Mouse (Mus musculus): ENCODE data around the gene Iqcj. TPM values are rescaled to one million over a fixed set of nuclear protein-coding genes. Genes with fewer than 3 reads are reported as not detected.

The Iqcj gene
- polyA plus RNA-seq, 1 experiment, result not detected

- H3K4me3 ChIP-seq (replicated peaks), result no peak overlapping the region
- TF ChIP-seq GATA1 (IDR thresholded peaks at IDR 0.05; ENCODE audit: borderline replicate concordance, low read length) (no peak), FLI1 (IDR thresholded peaks at IDR 0.05; ENCODE audit: low read length) (no peak)
- no peaks in the 10 kb centered on the region for H3K36me3 ChIP-seq (replicated peaks; ENCODE audit: low read length)
- no peaks in the 10 kb centered on the region for H3K9me3 ChIP-seq
- no peaks in the 10 kb centered on the region for H3K27me3 ChIP-seq (replicated peaks)
- H3K4me1 ChIP-seq, result no peaks in the 10 kb centered on the region
Observed at GRCm38 (mm10) chr3:67902517-67902916, 10.5 kb downstream of the Iqcj start.

DNA sequence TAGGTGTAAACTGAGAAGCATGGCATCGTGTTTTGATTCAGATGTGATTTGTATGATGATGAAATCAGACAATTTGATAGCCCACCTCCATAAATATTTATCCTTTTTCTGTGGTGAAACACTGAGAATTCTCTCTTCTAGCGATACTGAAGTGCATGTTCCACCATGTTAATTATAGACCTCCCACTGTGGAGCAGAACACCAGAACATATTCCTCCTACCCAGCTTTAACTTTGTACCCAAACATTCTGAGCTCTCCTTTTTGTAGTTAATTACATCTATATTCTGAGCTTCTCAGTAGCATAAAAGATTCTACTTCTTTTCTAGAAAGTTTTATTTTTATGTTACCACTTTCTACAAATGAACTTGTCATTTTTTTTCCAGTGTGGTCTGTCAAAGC lies 16.6 kb downstream of the Iqcj start:
- Histone ChIP-seq H3K27me3 (replicated peaks) (no peaks in the 10 kb centered on the region), H3K4me3 (replicated peaks) (no peak overlapping the region), H3K36me3 (replicated peaks; ENCODE audit: low read length) (no peaks in the 10 kb centered on the region), H3K4me1 (no peaks in the 10 kb centered on the region), H3K9me3 (no peaks in the 10 kb centered on the region)
- no peak for TF ChIP-seq FLI1 (IDR thresholded peaks at IDR 0.05; ENCODE audit: low read length)
- TF ChIP-seq GATA1 (IDR thresholded peaks at IDR 0.05; ENCODE audit: borderline replicate concordance, low read length), result no peak

GRCm38 (mm10) chr3:67918098-67918497 lies 26.1 kb downstream of the Iqcj start:
- no peaks in the 10 kb centered on the region for H3K4me1 ChIP-seq
- no peaks in the 10 kb centered on the region for H3K36me3 ChIP-seq (replicated peaks; ENCODE audit: low read length)
- H3K4me3 ChIP-seq (replicated peaks), result no peak overlapping the region
- peaks cover 5% of the 10 kb centered on the region for H3K9me3 ChIP-seq
- TF ChIP-seq FLI1 (IDR thresholded peaks at IDR 0.05; ENCODE audit: low read length), result no peak
- TF ChIP-seq GATA1 (IDR thresholded peaks at IDR 0.05; ENCODE audit: borderline replicate concordance, low read length), result no peak
- H3K27me3 ChIP-seq (replicated peaks), result no peaks in the 10 kb centered on the region

- Histone ChIP-seq H3K4me3 (replicated peaks) (no peak overlapping the region), H3K9me3 (peaks cover 5% of the 10 kb centered on the region)
- TF ChIP-seq GATA1 (IDR thresholded peaks at IDR 0.05; ENCODE audit: borderline replicate concordance, low read length) (no peak), FLI1 (IDR thresholded peaks at IDR 0.05; ENCODE audit: low read length) (no peak)
Observed at GRCm38 (mm10) chr3:67918634-67919259, 26.7 kb downstream of the Iqcj start.

GRCm38 (mm10) chr3:67923095-67923494 lies 31.1 kb downstream of the Iqcj start:
- no peak overlapping the region for H3K4me3 ChIP-seq (replicated peaks)
- TF ChIP-seq FLI1 (IDR thresholded peaks at IDR 0.05; ENCODE audit: low read length) (no peak), GATA1 (IDR thresholded peaks at IDR 0.05; ENCODE audit: borderline replicate concordance, low read length) (no peak)

More at GRCm38 (mm10) chr3:67918634-67919259, 26.7 kb downstream of the Iqcj start:
- Histone ChIP-seq H3K27me3 (replicated peaks) (no peaks in the 10 kb centered on the region), H3K36me3 (replicated peaks; ENCODE audit: low read length) (no peaks in the 10 kb centered on the region), H3K4me1 (no peaks in the 10 kb centered on the region)

GRCm38 (mm10) chr3:67925453-67925852 lies 33.4 kb downstream of the Iqcj start:
- H3K4me3 ChIP-seq (replicated peaks), result no peak overlapping the region
- H3K27me3 ChIP-seq (replicated peaks), result no peaks in the 10 kb centered on the region
- no peaks in the 10 kb centered on the region for H3K4me1 ChIP-seq
- H3K9me3 ChIP-seq, result peaks cover 20% of the 10 kb centered on the region
- H3K36me3 ChIP-seq (replicated peaks; ENCODE audit: low read length), result no peaks in the 10 kb centered on the region
- TF ChIP-seq GATA1 (IDR thresholded peaks at IDR 0.05; ENCODE audit: borderline replicate concordance, low read length) (no peak), FLI1 (IDR thresholded peaks at IDR 0.05; ENCODE audit: low read length) (no peak)

More at GRCm38 (mm10) chr3:67923095-67923494, 31.1 kb downstream of the Iqcj start:
- Histone ChIP-seq H3K36me3 (replicated peaks; ENCODE audit: low read length) (no peaks in the 10 kb centered on the region), H3K27me3 (replicated peaks) (no peaks in the 10 kb centered on the region), H3K9me3 (peaks cover 12% of the 10 kb centered on the region), H3K4me1 (no peaks in the 10 kb centered on the region)

- Histone ChIP-seq H3K36me3 (replicated peaks; ENCODE audit: low read length) (no peaks in the 10 kb centered on the region), H3K4me1 (no peaks in the 10 kb centered on the region), H3K9me3 (peaks cover 12% of the 10 kb centered on the region), H3K4me3 (replicated peaks) (no peak overlapping the region), H3K27me3 (replicated peaks) (no peaks in the 10 kb centered on the region)
- TF ChIP-seq GATA1 (IDR thresholded peaks at IDR 0.05; ENCODE audit: borderline replicate concordance, low read length) (no peak), FLI1 (IDR thresholded peaks at IDR 0.05; ENCODE audit: low read length) (no peak)
Observed at GRCm38 (mm10) chr3:67930424-67931133, 38.6 kb downstream of the Iqcj start.

DNA sequence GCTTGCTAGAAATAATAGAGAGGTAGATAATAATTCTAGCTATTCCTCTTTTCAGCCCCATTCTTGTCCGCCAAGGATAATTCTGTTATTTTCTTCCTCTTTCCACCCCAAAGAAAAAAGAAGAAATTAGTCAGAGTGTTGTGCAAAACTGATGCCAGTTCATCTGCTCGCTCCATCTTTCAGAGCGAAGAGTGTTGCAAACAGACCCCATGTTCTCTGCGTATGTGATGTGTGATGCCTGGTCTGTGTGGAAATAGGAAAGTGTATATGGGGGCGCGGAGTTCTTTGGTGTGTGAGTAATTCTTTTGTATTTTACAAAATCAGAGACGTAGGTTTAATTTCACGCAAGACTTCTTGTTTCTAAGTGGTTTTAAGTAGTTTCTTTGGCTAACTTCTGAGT lies 39.2 kb downstream of the Iqcj start:
- no peak overlapping the region for H3K4me3 ChIP-seq (replicated peaks)
- no peaks in the 10 kb centered on the region for H3K27me3 ChIP-seq (replicated peaks)
- no peaks in the 10 kb centered on the region for H3K36me3 ChIP-seq (replicated peaks; ENCODE audit: low read length)
- H3K9me3 ChIP-seq, result peaks cover 12% of the 10 kb centered on the region
- no peak for TF ChIP-seq GATA1 (IDR thresholded peaks at IDR 0.05; ENCODE audit: borderline replicate concordance, low read length)
- TF ChIP-seq FLI1 (IDR thresholded peaks at IDR 0.05; ENCODE audit: low read length), result no peak
- no peaks in the 10 kb centered on the region for H3K4me1 ChIP-seq

- TF ChIP-seq FLI1 (IDR thresholded peaks at IDR 0.05; ENCODE audit: low read length) (no peak), GATA1 (IDR thresholded peaks at IDR 0.05; ENCODE audit: borderline replicate concordance, low read length) (no peak)
- Histone ChIP-seq H3K4me1 (no peaks in the 10 kb centered on the region), H3K36me3 (replicated peaks; ENCODE audit: low read length) (no peaks in the 10 kb centered on the region), H3K9me3 (peaks cover 12% of the 10 kb centered on the region), H3K27me3 (replicated peaks) (no peaks in the 10 kb centered on the region), H3K4me3 (replicated peaks) (no peak overlapping the region)
Observed at GRCm38 (mm10) chr3:67931914-67932313, 39.9 kb downstream of the Iqcj start.

DNA sequence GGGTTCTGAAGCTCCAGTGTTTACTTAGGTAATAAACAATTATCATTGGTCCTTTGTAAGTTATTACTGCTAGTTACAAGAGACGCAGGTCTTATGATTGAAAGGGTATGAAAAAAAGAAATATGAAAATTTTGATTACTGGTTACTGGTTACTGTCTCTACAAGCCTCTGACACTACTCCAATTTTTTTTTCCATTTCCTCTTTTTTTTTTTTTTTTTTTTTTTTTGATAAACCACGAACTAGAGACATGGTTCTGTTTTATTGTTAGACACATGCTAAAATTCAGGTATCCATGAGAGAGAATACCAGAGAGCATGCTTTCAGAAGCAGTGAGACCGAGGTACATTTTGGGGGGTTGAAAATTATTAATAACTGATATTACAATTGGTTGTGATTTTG lies 43.8 kb downstream of the Iqcj start:
- Histone ChIP-seq H3K4me1 (no peaks in the 10 kb centered on the region), H3K4me3 (replicated peaks) (no peak overlapping the region), H3K9me3 (0 out of 2 replicates have a peak, but pooled peaks cover 10% of the 10 kb centered on the region), H3K27me3 (replicated peaks) (no peaks in the 10 kb centered on the region), H3K36me3 (replicated peaks; ENCODE audit: low read length) (no peaks in the 10 kb centered on the region)
- TF ChIP-seq FLI1 (IDR thresholded peaks at IDR 0.05; ENCODE audit: low read length) (no peak), GATA1 (IDR thresholded peaks at IDR 0.05; ENCODE audit: borderline replicate concordance, low read length) (no peak)

Data from megakaryocyte, embryonic 14.5 days (primary cell).